Mouse (Mus musculus): ENCODE data around the gene Glce.

- TF ChIP-seq CTCF (IDR thresholded peaks at IDR 0.05; ENCODE audit: low read depth, low read length) (no peak), POLR2A (IDR thresholded peaks at IDR 0.05; ENCODE audit: extremely low read depth, insufficient read depth, low read length) (no peak)
Observed at GRCm38 (mm10) chr9:62026600-62026999, 95.9 kb downstream of the Glce start, which contains the start of gene Paqr5.
